ENCODE assay signal across 14 mouse cellular contexts in the genomic region with DNA sequence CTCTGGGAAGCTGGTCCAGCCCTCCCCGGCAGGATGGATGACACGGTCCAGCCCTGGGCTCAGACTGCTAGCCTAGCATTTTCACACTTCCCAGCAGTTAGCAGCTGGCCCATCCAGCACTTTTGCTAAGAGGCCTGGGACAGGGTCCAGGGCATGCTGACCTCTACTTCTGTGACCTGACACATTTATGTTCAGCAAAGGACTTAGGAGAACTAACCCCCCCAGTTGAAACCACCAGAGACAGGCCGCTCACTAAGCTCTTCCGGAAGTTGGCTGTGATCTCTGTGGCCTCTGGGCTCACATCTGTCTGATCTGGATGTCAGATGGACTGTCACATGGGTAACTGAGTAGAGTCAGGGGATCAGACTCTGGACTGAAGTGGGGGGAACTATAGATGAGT. TPM values are rescaled to one million over a fixed set of nuclear protein-coding genes. Genes with fewer than 3 reads are reported as not detected.
DNase-seq lines count a peak whose midpoint lies in the region; ATAC-seq lines count a peak whose summit lies in the region.
"Had no signal": no experiment of that assay in that cellular context is flagged by ENCODE, and none has a peak within 500 bp of the region (broad histone marks: within the 10 kb centered on the region; RNA-seq: fewer than 3 reads in every experiment).

No protein-coding gene starts in this region.

- H3K27me3 ChIP-seq in lung, embryonic 15.5 days, result no peaks in the 10 kb centered on the region; the same call in 1 of the 2 replicates
- H3K27me3 ChIP-seq in intestine, embryonic 15.5 days (replicated peaks), result peaks cover 3% of the 10 kb centered on the region; the same call in 1 of the 2 replicates

- H3K9me3 ChIP-seq in lung, embryonic 15.5 days, result no peaks in the 10 kb centered on the region
- H3K9me3 ChIP-seq in intestine, embryonic 15.5 days, result no peaks in the 10 kb centered on the region
- H3K9me3 ChIP-seq: limb, embryonic 15.5 days had no signal

- no peaks in the 10 kb centered on the region for H3K36me3 ChIP-seq in lung, embryonic 15.5 days
- H3K36me3 ChIP-seq in intestine, embryonic 15.5 days, result no peaks in the 10 kb centered on the region
- H3K36me3 ChIP-seq: limb, embryonic 15.5 days had no signal

- H3K4me1 ChIP-seq in lung, embryonic 15.5 days, result peaks cover 24% of the 10 kb centered on the region
- H3K4me1 ChIP-seq in intestine, embryonic 15.5 days (replicated peaks), result peaks cover 18% of the 10 kb centered on the region

- H3K27ac ChIP-seq in lung, embryonic 15.5 days, result no peak overlapping the region
- H3K27ac ChIP-seq in intestine, embryonic 15.5 days, result peak overlapping the region; percentile 25; the same call in 1 of the 2 replicates
- H3K27ac ChIP-seq: limb, embryonic 15.5 days had no signal

- intact Hi-C loops in heart, postnatal 25 days (cut with DNase I), result no loop called here
- intact Hi-C loops in left cerebral cortex, postnatal 36 days (cut with DNase I), result no loop called here

- WGBS in lung, embryonic 15.5 days, result 47% methylated on average over 4 of the region's 4 CpGs
- 42% methylated on average over 4 of the region's 4 CpGs for WGBS in intestine, embryonic 15.5 days

- H3K4me2 ChIP-seq in lung, embryonic 15.5 days, result no peak overlapping the region
- H3K4me2 ChIP-seq in intestine, embryonic 15.5 days (replicated peaks), result no peak overlapping the region
- H3K4me2 ChIP-seq: limb, embryonic 15.5 days had no signal

- DNase-seq in heart, adult 11 months, result peak; percentile 93
- DNase-seq in heart, postnatal 25 days (ENCODE audit: low spot score), result no peak
- no peak for DNase-seq in lung, postnatal 14 days
- DNase-seq in kidney, postnatal 4 days, result peak; percentile 67 to 81
- DNase-seq in left cerebral cortex, adult 8-10 months (ENCODE audit: low spot score in 2 of 2), result no peak
- no peak for DNase-seq in left cerebral cortex, postnatal 36 days (ENCODE audit: low spot score in 2 of 2)
- DNase-seq: cerebellum, adult 11 months; layer of hippocampus, postnatal 36 days; thymus, postnatal 4 days had no signal

- no peak overlapping the region for H3K9ac ChIP-seq in lung, embryonic 15.5 days
- H3K9ac ChIP-seq in intestine, embryonic 15.5 days, result no peak overlapping the region
- H3K9ac ChIP-seq: limb, embryonic 15.5 days had no signal

- no peak overlapping the region for H3K4me3 ChIP-seq in lung, embryonic 15.5 days
- no peak overlapping the region for H3K4me3 ChIP-seq in intestine, embryonic 15.5 days (replicated peaks)
- H3K4me3 ChIP-seq: limb, embryonic 15.5 days had no signal

- ATAC-seq in lung, embryonic 15.5 days (ENCODE audit: borderline replicate concordance, extremely low read depth, low FRiP score, low TSS enrichment), result 0 out of 2 replicates have a peak, but pooled peaks have one; percentile 20
- 0 out of 2 replicates have a peak, but pooled peaks have one; percentile 23 for ATAC-seq in intestine, embryonic 15.5 days
- ATAC-seq: inflammation-experienced regulatory T-cells, adult 6 months had no signal

RNA-seq across cellular contexts. Expression of a gene that starts 33.5 kb away (rescaled TPM):
- total RNA-seq in heart, postnatal 25 days (2021), result under 1 TPM; 0.44 to 0.70 TPM
- polyA plus RNA-seq in lung, embryonic 15.5 days (2015; fragmentation: Nextera tagmentation; extraction: Ambion mirVana), result 3.4 and 5.1 TPM in 2 replicates
- polyA plus RNA-seq in intestine, embryonic 15.5 days (2015; fragmentation: Nextera tagmentation; extraction: Ambion mirVana), result 14.5 and 15.8 TPM in 2 replicates
- 1 to 10 TPM; 2.5 to 4.9 (median 4.1) TPM for total RNA-seq in left cerebral cortex, adult 8-10 months (2022)
- total RNA-seq in left cerebral cortex, postnatal 36 days (2021), result 1 to 10 TPM in 1 of 2 experiments, under 1 TPM in 1; 0.74 to 1.7 TPM
- total RNA-seq: megakaryocyte progenitor cell, adult 5-6 weeks had no signal
- polyA plus RNA-seq: inflammation-experienced regulatory T-cells, adult 6 months had no signal

RNA-seq across cellular contexts. Expression of a gene that starts 45.7 kb away (rescaled TPM):
- total RNA-seq in heart, postnatal 25 days (2021), result 100 to 1,000 TPM; 384 to 423 TPM
- polyA plus RNA-seq in lung, embryonic 15.5 days (2015; fragmentation: Nextera tagmentation; extraction: Ambion mirVana), result 199 and 205 TPM in 2 replicates
- polyA plus RNA-seq in intestine, embryonic 15.5 days (2015; fragmentation: Nextera tagmentation; extraction: Ambion mirVana), result 305 and 328 TPM in 2 replicates
- total RNA-seq in left cerebral cortex, adult 8-10 months (2022), result 100 to 1,000 TPM in 2 of 4 experiments, 10 to 100 TPM in 2; 83.8 to 107 (median 94.7) TPM
- 10 to 100 TPM; 67.1 to 85.8 TPM for total RNA-seq in left cerebral cortex, postnatal 36 days (2021)

Comparison
In these comparisons a context has a peak if more than half of its experiments do, and no peak if none do; other contexts are left out.
1. DNase-seq: peak in heart, adult 11 months (single experiment) and kidney, postnatal 4 days (2 of 2); none in heart, postnatal 25 days (single experiment), lung, postnatal 14 days (single experiment), left cerebral cortex, adult 8-10 months (0 of 2) and left cerebral cortex, postnatal 36 days (0 of 2).